Mouse (Mus musculus) ovary, postnatal 36 days (tissue): Measurements from ENCODE around the gene Selenow.

Source experiments
- DNase-seq: peaks from one replicate; pipeline ENCODE4 v3.0.0; 2022; ENCODE audit warnings: low spot score, mixed read lengths

The Selenow gene

DNA sequence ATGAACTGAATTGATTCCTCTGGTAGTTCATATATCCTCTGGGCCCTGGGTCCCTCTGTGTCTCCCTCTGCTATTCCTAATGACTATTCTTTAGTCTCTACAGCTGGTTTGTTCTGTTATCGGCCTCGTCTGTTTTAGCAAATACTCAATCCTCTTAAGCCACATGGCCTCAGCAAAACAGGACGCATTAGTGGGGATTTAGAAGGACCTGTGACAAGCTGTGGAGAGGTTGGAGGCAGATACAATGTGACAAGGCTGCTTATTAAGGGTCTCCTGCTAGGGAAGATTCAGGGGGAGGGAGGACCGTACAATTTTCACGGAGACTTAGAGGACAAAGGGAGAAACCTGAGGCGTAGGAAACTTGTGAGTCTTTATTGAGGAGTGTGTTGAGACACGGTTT is 16.3 kb downstream of the Selenow start:
- no peak for DNase-seq

DNA sequence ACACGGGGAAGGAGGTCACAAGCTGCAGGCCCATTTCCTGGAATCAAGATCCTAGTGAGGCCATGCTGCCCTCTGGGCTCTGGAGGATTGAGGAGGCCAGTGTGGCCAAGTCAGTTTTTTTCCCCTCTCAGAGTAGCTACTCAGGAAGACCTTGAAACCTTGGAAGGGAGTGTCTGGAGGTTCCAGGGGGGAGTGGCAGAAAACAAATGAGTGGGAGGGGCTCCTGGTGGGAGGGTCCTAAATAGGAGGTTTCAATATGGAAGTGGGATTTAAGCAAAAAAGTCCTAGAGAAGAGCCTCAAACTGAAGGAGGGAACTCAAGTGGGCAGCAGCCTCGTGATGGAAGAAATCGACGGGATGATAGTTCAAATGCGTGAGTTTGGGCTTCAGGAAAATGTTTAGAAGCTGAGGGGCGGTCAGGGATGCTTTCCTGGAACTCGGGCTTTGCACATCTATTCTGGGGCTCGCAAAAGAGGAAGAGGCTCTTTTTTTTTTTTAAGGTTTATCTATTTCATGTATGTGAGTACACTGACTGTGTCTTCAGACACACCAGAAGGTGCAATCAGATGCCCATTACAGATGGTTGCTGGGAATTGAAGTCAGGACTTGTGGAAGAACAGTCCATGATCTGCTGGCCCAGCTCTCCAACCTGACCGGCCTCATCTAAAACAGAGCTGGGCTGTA is 20.7 kb downstream of the Selenow start:
- DNase-seq, result no peak

DNA sequence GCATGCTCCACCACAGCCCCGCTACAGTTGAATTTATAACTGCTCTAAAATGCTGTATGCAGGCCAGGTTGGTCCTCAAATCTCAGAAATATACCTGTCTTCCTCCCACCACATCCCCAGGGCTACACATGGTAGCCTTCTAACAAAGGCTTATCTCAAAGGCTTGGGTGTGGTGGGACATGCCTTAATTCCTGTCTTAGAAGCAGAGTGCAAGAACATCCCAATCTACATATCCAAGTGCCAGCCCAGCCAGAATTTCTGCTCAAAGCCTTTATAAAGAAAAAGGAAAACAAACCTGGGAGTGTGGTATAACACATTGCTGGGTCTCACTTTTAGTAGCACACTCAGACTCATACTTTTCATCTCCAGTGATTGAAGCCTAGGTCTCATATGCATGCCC is 28.0 kb downstream of the Selenow start:
- DNase-seq, result no peak

DNA sequence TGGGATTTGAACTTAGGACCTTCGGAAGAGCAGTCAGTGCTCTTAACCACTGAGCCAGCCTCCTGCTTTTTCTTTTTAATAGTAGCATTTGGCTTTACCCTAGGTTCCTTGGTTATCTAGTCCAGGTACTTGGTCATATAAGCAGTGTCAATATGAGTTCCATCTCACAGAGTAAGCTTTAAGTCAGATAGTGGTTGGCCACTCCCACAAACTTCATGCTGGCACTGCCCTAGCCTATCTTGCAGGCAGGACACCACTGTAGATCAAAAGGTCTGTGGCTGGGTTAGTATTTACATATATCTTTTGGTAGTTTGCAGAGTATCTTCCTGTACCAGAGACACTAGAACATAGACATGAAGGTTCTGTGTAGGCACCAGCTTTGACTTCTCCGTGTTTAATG is 38.1 kb downstream of the Selenow start:
- DNase-seq, result no peak

DNA sequence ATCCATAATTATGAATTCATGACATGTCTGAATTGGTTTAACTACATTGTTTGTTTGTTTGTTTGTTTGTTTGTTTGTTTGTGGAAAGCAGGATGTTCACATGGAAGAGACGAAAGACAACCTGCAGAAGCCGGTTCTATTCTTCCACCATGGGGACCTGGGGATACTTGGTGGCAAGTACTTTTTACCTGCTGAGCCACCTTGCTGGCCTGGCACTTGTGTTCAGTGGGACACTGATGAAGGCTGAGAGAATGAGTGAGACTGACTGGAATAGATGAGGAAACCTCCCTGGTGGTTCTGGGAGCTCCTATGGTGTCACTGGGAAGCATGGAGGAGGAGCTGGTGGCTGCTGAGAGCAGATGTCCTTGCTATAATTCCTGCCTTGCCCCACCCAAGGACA is 39.9 kb downstream of the Selenow start, which contains the start of gene Crxos:
Gene Crxos, plus strand, starts transcription at position 301 of the 400 bp plus-strand sequence.
- DNase-seq, result no peak

DNA sequence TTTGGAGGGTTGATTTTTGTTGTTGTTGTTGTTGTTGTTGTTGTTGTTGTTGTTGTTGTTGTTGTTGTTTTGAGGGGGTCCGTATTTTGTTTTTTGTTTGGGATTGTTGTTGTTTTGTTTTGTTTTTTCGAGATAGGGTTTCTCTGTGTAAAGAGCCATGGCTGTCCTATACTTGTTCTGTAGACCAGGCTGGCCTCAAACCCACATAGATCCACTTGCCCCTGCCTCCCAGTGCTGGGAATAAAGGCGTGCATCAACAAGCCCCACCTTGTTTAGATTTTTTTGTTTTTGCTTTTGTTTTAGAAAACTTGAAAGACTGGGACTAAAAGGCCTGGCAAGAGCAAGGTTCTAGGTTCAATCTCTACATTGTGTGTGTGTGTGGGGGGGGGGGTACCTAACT is 40.4 kb downstream of the Selenow start:
- no peak for DNase-seq

DNA sequence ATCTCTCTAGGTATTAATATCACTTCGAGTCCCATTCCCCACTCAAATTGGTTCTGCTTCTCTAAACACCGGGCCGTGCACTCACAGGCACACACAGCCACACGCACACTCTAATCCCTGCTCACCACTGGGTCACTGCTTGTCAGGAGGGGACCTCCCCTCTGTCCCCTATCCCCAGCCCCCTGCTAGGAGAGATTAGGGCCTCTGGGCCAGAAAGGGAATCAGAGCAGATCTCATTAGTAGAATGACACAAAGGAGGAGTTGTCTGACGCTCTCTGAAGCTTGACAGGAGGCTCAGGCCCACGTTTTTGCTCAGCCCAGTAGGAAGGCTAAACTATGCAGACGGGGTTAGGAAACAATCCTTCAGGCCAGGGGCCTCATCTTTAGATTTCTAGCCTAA is 40.8 kb downstream of the Selenow start:
- no peak for DNase-seq

DNA sequence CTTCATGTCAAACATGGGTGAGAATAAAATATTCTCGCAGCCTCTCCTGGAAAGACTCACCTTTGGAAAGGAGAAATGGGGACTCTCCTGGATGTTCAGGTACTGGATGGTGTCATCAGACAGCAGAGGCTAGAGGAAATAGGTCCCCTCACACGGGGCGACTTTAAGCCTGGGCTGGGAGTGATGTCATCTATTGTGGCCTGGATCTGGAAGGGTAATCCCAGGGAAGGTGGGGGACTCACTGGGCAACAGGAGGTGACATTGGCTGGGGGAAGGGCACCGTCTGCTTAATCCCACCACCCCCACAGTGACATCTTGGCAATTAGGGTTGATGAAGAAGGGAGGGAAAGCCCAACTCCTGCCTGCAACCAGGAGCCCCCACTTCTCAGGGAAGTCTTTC is 42.4 kb downstream of the Selenow start, which contains the start of gene Crx:
Gene Crx, minus strand, starts transcription at position 213 of the 400 bp plus-strand sequence.
- no peak for DNase-seq
